Mouse (Mus musculus): ENCODE data around the gene Sult6b1.

GRCm38 (mm10) chr17:78937229-78937853 is 30.5 kb upstream of the Sult6b1 start:
- no peak for TF ChIP-seq CTCF (IDR thresholded peaks at IDR 0.05; ENCODE audit: low read depth)
- no peak for TF ChIP-seq EP300 (IDR thresholded peaks at IDR 0.05; ENCODE audit: low read depth)

Data from heart, postnatal 0 days (tissue).